Mouse (Mus musculus): ENCODE results near the gene Peli2. TPM values are rescaled to one million over a fixed set of nuclear protein-coding genes. Genes with fewer than 3 reads are reported as not detected.

The Peli2 gene
- polyA plus RNA-seq, 1 experiment from 2014 or later, result 15.8 TPM

GRCm38 (mm10) chr14:48091160-48091559 lies 29.5 kb upstream of the Peli2 start:
- H3K4me1 ChIP-seq (replicated peaks; ENCODE audit: control insufficient read depth, insufficient read depth, low read length), result peaks cover 5% of the 10 kb centered on the region; the same call in 1 of the 2 replicates
- H3K27me3 ChIP-seq (ENCODE audit: control insufficient read depth, insufficient read depth, low read depth, low read length), result no peaks in the 10 kb centered on the region
- no peak for ATAC-seq (ENCODE audit: low read depth)
- no peak overlapping the region for H3K27ac ChIP-seq (ENCODE audit: low read length)
- no peaks in the 10 kb centered on the region for H3K9me3 ChIP-seq (ENCODE audit: control insufficient read depth, low read length)
- no peak overlapping the region for H3K4me2 ChIP-seq (ENCODE audit: low read depth, low read length)
- H3K36me3 ChIP-seq (ENCODE audit: control insufficient read depth, insufficient read depth, low read length), result no peaks in the 10 kb centered on the region
- WGBS, result 77% methylated on average over 8 of the region's 8 CpGs
- no peak overlapping the region for H3K9ac ChIP-seq (ENCODE audit: low read length)
- no peak overlapping the region for H3K4me3 ChIP-seq (ENCODE audit: low read length)

DNA sequence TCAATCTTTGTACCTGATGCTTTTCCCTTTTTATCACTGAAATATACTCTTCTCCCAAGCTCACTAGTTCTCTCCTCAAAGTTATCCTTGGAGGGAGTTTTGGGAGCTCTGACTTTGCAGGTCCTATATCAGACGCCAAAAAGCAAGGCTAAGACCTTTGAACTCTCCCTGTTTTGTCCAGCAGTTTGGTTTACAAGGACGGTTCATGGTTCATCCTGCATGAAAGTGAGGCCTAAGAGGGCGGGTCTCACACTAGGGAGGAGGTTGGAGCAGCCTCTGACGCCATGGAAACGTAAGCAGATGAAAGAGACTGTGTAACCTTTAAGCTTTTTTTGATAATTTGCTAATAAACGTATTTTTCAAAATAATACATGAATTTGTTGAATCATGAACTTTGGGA lies 22.4 kb upstream of the Peli2 start:
- H3K27me3 ChIP-seq (ENCODE audit: control insufficient read depth, insufficient read depth, low read depth, low read length), result no peaks in the 10 kb centered on the region

DNA sequence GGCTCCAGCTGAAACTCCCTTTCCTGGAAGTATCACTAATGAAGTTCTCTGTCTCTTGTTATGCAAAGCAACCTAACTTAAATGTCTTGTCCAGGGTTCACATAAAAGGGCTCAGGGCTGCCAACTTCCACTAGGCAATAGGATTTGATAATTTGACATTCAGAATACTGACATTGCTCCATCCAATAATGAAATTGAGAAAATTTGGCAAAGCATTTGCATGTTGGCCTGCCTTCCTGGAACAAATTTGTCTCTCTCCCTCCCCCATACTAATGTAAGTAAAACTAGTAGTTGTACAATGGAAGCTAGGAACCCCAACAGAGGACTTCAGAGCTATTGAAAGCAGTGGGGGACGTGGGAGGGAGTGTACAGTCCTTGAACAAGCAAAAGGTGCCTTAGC lies 21.3 kb upstream of the Peli2 start:
- Histone ChIP-seq H3K4me2 (ENCODE audit: low read depth, low read length) (no peak overlapping the region), H3K9ac (ENCODE audit: low read length) (no peak overlapping the region), H3K4me3 (ENCODE audit: low read length) (no peak overlapping the region), H3K4me1 (replicated peaks; ENCODE audit: control insufficient read depth, insufficient read depth, low read length) (0 out of 2 replicates have a peak, but pooled peaks cover 2% of the 10 kb centered on the region), H3K36me3 (ENCODE audit: control insufficient read depth, insufficient read depth, low read length) (no peaks in the 10 kb centered on the region), H3K27me3 (ENCODE audit: control insufficient read depth, insufficient read depth, low read depth, low read length) (no peaks in the 10 kb centered on the region), H3K27ac (ENCODE audit: low read length) (no peak overlapping the region), H3K9me3 (ENCODE audit: control insufficient read depth, low read length) (no peaks in the 10 kb centered on the region)
- WGBS, result 43% methylated on average over 1 of the region's 1 CpGs
- no peak for ATAC-seq (ENCODE audit: low read depth)

More for the DNA sequence above, 22.4 kb upstream of the Peli2 start:
- no peak for ATAC-seq (ENCODE audit: low read depth)
- Histone ChIP-seq H3K9ac (ENCODE audit: low read length) (no peak overlapping the region), H3K4me3 (ENCODE audit: low read length) (no peak overlapping the region), H3K36me3 (ENCODE audit: control insufficient read depth, insufficient read depth, low read length) (no peaks in the 10 kb centered on the region), H3K9me3 (ENCODE audit: control insufficient read depth, low read length) (no peaks in the 10 kb centered on the region), H3K4me1 (replicated peaks; ENCODE audit: control insufficient read depth, insufficient read depth, low read length) (0 out of 2 replicates have a peak, but pooled peaks cover 2% of the 10 kb centered on the region), H3K4me2 (ENCODE audit: low read depth, low read length) (no peak overlapping the region), H3K27ac (ENCODE audit: low read length) (no peak overlapping the region)
- WGBS, result 44% methylated on average over 6 of the region's 6 CpGs

DNA sequence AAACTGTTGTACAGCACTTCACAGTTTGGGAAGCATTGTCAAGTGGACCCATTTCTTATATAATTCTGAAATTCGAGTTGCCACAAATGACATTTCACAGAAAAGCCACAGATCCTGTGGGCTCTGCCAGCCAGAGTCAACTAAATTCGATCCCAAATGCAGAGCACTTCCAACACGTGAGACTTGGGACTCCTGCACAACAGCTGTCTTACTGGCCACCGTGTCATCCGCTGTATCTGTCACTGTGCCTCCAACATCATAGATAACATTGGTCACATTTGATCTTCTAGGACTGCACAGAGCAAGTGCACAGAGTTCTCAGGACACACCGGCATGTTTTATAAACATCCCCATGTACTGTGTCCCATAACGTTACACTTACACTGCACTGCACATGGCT lies 14.2 kb upstream of the Peli2 start:
- ATAC-seq (ENCODE audit: low read depth), result no peak
- Histone ChIP-seq H3K4me1 (replicated peaks; ENCODE audit: control insufficient read depth, insufficient read depth, low read length) (no peaks in the 10 kb centered on the region), H3K27ac (ENCODE audit: low read length) (no peak overlapping the region), H3K9ac (ENCODE audit: low read length) (no peak overlapping the region), H3K36me3 (ENCODE audit: control insufficient read depth, insufficient read depth, low read length) (no peaks in the 10 kb centered on the region), H3K9me3 (ENCODE audit: control insufficient read depth, low read length) (no peaks in the 10 kb centered on the region), H3K4me2 (ENCODE audit: low read depth, low read length) (no peak overlapping the region), H3K4me3 (ENCODE audit: low read length) (no peak overlapping the region), H3K27me3 (ENCODE audit: control insufficient read depth, insufficient read depth, low read depth, low read length) (no peaks in the 10 kb centered on the region)
- 71% methylated on average over 7 of the region's 7 CpGs for WGBS

DNA sequence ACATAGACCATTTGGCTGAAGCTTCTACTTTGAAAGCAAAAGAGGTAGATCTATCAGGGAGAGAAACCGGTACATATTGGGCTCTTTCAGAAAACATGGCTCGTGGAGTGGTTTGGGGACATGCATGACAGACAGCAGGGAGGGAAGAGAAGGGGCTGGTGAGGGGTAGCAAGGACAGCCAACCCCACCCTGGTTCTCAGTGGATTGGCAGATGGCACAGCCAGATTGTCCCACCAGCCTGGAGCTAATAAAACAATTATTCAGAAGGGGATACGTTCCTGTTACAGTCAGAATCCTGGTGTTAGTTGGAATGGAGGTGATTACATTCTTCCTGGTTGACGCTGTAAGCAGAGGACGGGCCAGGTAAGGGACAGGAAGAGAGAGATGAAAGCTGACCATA lies 2.6 kb upstream of the Peli2 start:
- H3K36me3 ChIP-seq (ENCODE audit: control insufficient read depth, insufficient read depth, low read length), result no peaks in the 10 kb centered on the region
- H3K4me1 ChIP-seq (replicated peaks; ENCODE audit: control insufficient read depth, insufficient read depth, low read length), result peaks cover 5% of the 10 kb centered on the region; the same call in 1 of the 2 replicates
- no peak overlapping the region for H3K4me3 ChIP-seq (ENCODE audit: low read length)
- H3K9me3 ChIP-seq (ENCODE audit: control insufficient read depth, low read length), result no peaks in the 10 kb centered on the region
- no peaks in the 10 kb centered on the region for H3K27me3 ChIP-seq (ENCODE audit: control insufficient read depth, insufficient read depth, low read depth, low read length)
- 77% methylated on average over 5 of the region's 5 CpGs for WGBS
- H3K27ac ChIP-seq (ENCODE audit: low read length), result no peak overlapping the region
- ATAC-seq (ENCODE audit: low read depth), result no peak
- H3K4me2 ChIP-seq (ENCODE audit: low read depth, low read length), result no peak overlapping the region
- H3K9ac ChIP-seq (ENCODE audit: low read length), result no peak overlapping the region

DNA sequence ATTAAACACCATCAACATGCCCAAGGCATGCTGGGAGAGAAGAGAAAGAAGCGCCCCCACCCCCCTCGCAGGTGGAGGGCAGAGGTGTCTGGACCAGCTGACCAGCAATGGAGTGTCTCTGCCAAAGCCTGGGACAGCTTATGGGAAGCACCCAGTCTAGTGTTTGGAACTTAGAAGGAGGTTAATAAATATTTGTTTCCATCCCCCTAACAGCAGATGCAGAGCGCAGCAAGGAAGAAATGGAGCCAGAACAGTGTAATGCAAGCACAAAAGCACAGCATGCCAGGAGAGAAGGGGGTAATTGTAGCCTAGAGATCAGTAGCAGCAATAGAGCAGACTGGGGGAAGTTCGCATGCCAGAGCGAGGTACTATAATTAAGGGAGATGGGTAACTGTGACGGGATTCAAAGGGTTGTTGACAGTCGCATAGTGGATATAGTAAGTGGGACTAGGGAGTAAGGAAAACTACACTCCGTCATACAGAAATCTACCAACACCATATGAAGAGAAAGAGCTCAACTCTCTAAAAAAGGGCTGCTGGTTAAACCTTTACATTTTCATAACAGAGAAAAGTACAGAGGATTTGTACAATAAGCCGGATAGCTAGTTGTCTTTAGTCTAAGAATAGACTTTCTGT lies 1.5 kb upstream of the Peli2 start:
- H3K27me3 ChIP-seq (ENCODE audit: control insufficient read depth, insufficient read depth, low read depth, low read length), result no peaks in the 10 kb centered on the region
- WGBS, result 17% methylated on average over 9 of the region's 9 CpGs
- peaks cover 10% of the 10 kb centered on the region; the same call in 1 of the 2 replicates for H3K4me1 ChIP-seq (replicated peaks; ENCODE audit: control insufficient read depth, insufficient read depth, low read length)
- no peaks in the 10 kb centered on the region for H3K9me3 ChIP-seq (ENCODE audit: control insufficient read depth, low read length)
- ATAC-seq (ENCODE audit: low read depth), result no peak
- H3K4me2 ChIP-seq (ENCODE audit: low read depth, low read length), result peak overlapping the region; percentile 12; the same call in 1 of the 2 replicates
- H3K36me3 ChIP-seq (ENCODE audit: control insufficient read depth, insufficient read depth, low read length), result no peaks in the 10 kb centered on the region
- H3K9ac ChIP-seq (ENCODE audit: low read length), result no peak overlapping the region
- H3K27ac ChIP-seq (ENCODE audit: low read length), result no peak overlapping the region
- no peak overlapping the region for H3K4me3 ChIP-seq (ENCODE audit: low read length)

GRCm38 (mm10) chr14:48119648-48120270 lies 864 bp upstream of the Peli2 start:
- 5% methylated on average over 17 of the region's 17 CpGs for WGBS
- ATAC-seq (ENCODE audit: low read depth), result peak; percentile 11; the same call in 1 of the 2 replicates

DNA sequence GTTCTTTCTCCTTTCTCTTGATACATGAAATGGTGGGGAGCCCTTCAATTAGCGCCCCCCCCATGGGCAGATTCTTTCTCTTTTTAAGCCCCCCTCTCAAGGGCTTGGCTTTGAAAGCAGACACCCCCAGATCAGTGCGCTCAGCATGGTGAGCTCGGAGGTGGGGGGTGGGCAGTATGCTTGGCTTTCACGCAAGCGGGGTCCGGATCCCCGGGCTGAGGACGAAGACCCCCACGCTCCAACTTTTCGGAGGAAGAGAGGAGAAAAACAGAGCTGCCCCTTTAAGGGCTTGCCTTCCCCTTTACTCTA lies 226 bp upstream of the Peli2 start:
- H3K27me3 ChIP-seq (ENCODE audit: control insufficient read depth, insufficient read depth, low read depth, low read length), result no peaks in the 10 kb centered on the region
- H3K4me1 ChIP-seq (replicated peaks; ENCODE audit: control insufficient read depth, insufficient read depth, low read length), result peaks cover 10% of the 10 kb centered on the region; the same call in 1 of the 2 replicates
- H3K4me3 ChIP-seq (ENCODE audit: low read length), result peak overlapping the region; percentile 82
- H3K36me3 ChIP-seq (ENCODE audit: control insufficient read depth, insufficient read depth, low read length), result no peaks in the 10 kb centered on the region
- H3K4me2 ChIP-seq (ENCODE audit: low read depth, low read length), result peak overlapping the region; percentile 71
- H3K9ac ChIP-seq (ENCODE audit: low read length), result peak overlapping the region; percentile 88
- H3K9me3 ChIP-seq (ENCODE audit: control insufficient read depth, low read length), result no peaks in the 10 kb centered on the region
- WGBS, result 0% methylated on average over 10 of the region's 10 CpGs
- H3K27ac ChIP-seq (ENCODE audit: low read length), result peak overlapping the region; percentile 86
- ATAC-seq (ENCODE audit: low read depth), result no peak; the same call in 1 of the 2 replicates

More at GRCm38 (mm10) chr14:48119648-48120270, 864 bp upstream of the Peli2 start:
- H3K27me3 ChIP-seq (ENCODE audit: control insufficient read depth, insufficient read depth, low read depth, low read length), result no peaks in the 10 kb centered on the region
- no peaks in the 10 kb centered on the region for H3K9me3 ChIP-seq (ENCODE audit: control insufficient read depth, low read length)
- H3K27ac ChIP-seq (ENCODE audit: low read length), result peak overlapping the region; percentile 40; the same call in 1 of the 2 replicates
- H3K4me2 ChIP-seq (ENCODE audit: low read depth, low read length), result peak overlapping the region; percentile 55
- H3K9ac ChIP-seq (ENCODE audit: low read length), result no peak overlapping the region
- H3K4me3 ChIP-seq (ENCODE audit: low read length), result peak overlapping the region; percentile 35
- no peaks in the 10 kb centered on the region for H3K36me3 ChIP-seq (ENCODE audit: control insufficient read depth, insufficient read depth, low read length)
- H3K4me1 ChIP-seq (replicated peaks; ENCODE audit: control insufficient read depth, insufficient read depth, low read length), result peaks cover 10% of the 10 kb centered on the region; the same call in 1 of the 2 replicates

- Histone ChIP-seq H3K9me3 (ENCODE audit: control insufficient read depth, low read length) (no peaks in the 10 kb centered on the region), H3K36me3 (ENCODE audit: control insufficient read depth, insufficient read depth, low read length) (no peaks in the 10 kb centered on the region), H3K27ac (ENCODE audit: low read length) (peak overlapping the region; percentile 86), H3K9ac (ENCODE audit: low read length) (peak overlapping the region; percentile 88), H3K27me3 (ENCODE audit: control insufficient read depth, insufficient read depth, low read depth, low read length) (no peaks in the 10 kb centered on the region), H3K4me3 (ENCODE audit: low read length) (peak overlapping the region; percentile 82), H3K4me1 (replicated peaks; ENCODE audit: control insufficient read depth, insufficient read depth, low read length) (peaks cover 13% of the 10 kb centered on the region; the same call in 1 of the 2 replicates), H3K4me2 (ENCODE audit: low read depth, low read length) (peak overlapping the region; percentile 71)
- peak; percentile 32 for ATAC-seq (ENCODE audit: low read depth)
- WGBS, result under 1% methylated on average over 32 of the region's 32 CpGs
Measured at GRCm38 (mm10) chr14:48121529-48122517, 1.2 kb downstream of the Peli2 start.
